Mouse (Mus musculus) lung, adult 2 months (tissue): ENCODE measurements around the gene Smpd1. TPM values are rescaled to one million over a fixed set of nuclear protein-coding genes. Genes with fewer than 3 reads are reported as not detected.

Experiments used
- DNase-seq: peaks from one replicate; pipeline ENCODE4 v3.0.0; 2022
- H3K4me1 ChIP-seq: fragments of 200-500 bp; 2 replicates; pipeline ENCODE4 v1.6.1; 2011; ENCODE audit warnings: low read length; ENCODE audit not compliant: control insufficient read depth, insufficient read depth
- H3K4me3 ChIP-seq: fragments of 200-500 bp; replicated peaks from 2 replicates; pipeline ENCODE3; 2011; ENCODE audit warnings: low read depth, mild to moderate bottlenecking, control low read depth, low read length; ENCODE audit errors: extremely low read depth
- CTCF ChIP-seq: fragments of 200-500 bp; IDR thresholded peaks from 2 replicates; pipeline ENCODE4 v1.5.1; 2011; ENCODE audit warnings: mild to moderate bottlenecking, low read length, control low read depth; ENCODE audit not compliant: insufficient read depth
- POLR2A ChIP-seq: fragments of 200-500 bp; IDR thresholded peaks from 2 replicates; pipeline ENCODE4 v1.6.1; 2011; ENCODE audit warnings: low read depth, mild to moderate bottlenecking, control low read depth, low read length, borderline replicate concordance; ENCODE audit errors: extremely low read depth
- WGBS: fragments of 180-500 bp; shearing (Covaris S2); methylation state at CpG from one replicate; pipeline ENCODE4 v1.1.7; 2018; 5-methylcytosine and 5-hydroxymethylcytosine counted together
- polyA plus RNA-seq: library from polyadenylated mRNA; depleted of rRNA; stranded (reverse); fragments of >200 nt; gene quantifications from 2 replicates; pipeline ENCODE4 v1.2.3, GENCODE M21; 2012; rRNA removed

Smpd1 gene
- polyA plus RNA-seq, 1 experiment = 90.0 TPM

DNA sequence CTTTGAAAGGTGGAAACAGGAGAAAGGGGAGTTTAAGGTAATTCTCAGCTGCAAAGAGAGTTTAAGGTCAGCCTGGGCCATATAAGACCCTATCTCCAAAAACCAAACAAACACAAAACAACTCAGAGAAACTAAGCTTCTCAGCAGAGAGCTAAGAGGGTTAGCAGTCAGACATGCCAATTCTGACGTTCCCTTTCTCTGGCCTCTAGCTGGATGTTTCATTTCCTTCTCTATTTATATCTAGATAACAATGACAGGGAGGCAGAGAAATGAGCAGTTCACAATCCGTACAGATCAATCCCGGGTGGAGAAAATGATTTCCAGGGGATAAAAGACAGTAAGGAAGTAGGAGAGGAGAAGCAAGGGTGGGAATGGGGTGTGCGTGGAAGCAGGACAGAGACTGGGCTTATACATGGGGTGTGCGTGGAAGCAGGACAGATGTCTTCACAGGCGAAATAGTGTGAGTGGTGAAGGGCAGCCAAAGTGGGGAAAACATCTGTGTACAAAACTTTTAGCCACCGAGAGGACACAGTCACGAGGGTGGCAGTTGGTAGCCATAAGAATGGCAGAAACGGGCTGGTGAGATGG, 34.3 kb downstream of the Smpd1 start:
- no peak overlapping the region for H3K4me3 ChIP-seq
- TF ChIP-seq POLR2A (no peak), CTCF (no peak)
- 32% methylated on average over 9 of the region's 9 CpGs for WGBS

GRCm38 (mm10) chr7:105590097-105590496, 35.9 kb downstream of the Smpd1 start:
- DNase-seq = no peak
- TF ChIP-seq POLR2A (no peak), CTCF (no peak)
- 53% methylated on average over 7 of the region's 7 CpGs for WGBS
- H3K4me3 ChIP-seq = no peak overlapping the region
- no peaks in the 10 kb centered on the region for H3K4me1 ChIP-seq

More for the DNA sequence above, 34.3 kb downstream of the Smpd1 start:
- no peak for DNase-seq
- H3K4me1 ChIP-seq = no peaks in the 10 kb centered on the region

GRCm38 (mm10) chr7:105602860-105603623, 48.9 kb downstream of the Smpd1 start:
- no peak overlapping the region for H3K4me3 ChIP-seq
- 0 out of 2 replicates have a peak, but pooled peaks cover 2% of the 10 kb centered on the region for H3K4me1 ChIP-seq
- 31% methylated on average over 9 of the region's 9 CpGs for WGBS
- TF ChIP-seq POLR2A = no peak
- peak; percentile 86 for TF ChIP-seq CTCF
- peak; percentile 76 for DNase-seq

Other genes starting within 250 kb of the Smpd1 start
- gene Olfr689, start 243.2 kb upstream of the Smpd1 start, polyA plus RNA-seq = not detected in 2 replicates
- not detected in 2 replicates for gene Olfr690, start 220.3 kb upstream of the Smpd1 start, polyA plus RNA-seq
- gene Olfr691, start 212.1 kb upstream of the Smpd1 start, polyA plus RNA-seq = not detected in 2 replicates
- not detected in 2 replicates for gene Olfr692, start 186.1 kb upstream of the Smpd1 start, polyA plus RNA-seq
- not detected in 2 replicates for gene Gm5901, start 179.3 kb upstream of the Smpd1 start, polyA plus RNA-seq
- gene Fam160a2, start 154.3 kb upstream of the Smpd1 start, polyA plus RNA-seq = 46.7 and 57.9 TPM in 2 replicates
- gene Cnga4, start 149.8 kb upstream of the Smpd1 start, polyA plus RNA-seq = 0.12 and 0.14 TPM in 2 replicates
- not detected in 2 replicates for gene Cckbr, start 128.6 kb upstream of the Smpd1 start, polyA plus RNA-seq
- gene Cavin3, start 72.1 kb upstream of the Smpd1 start, polyA plus RNA-seq = 52.5 and 76.9 TPM in 2 replicates
- gene Apbb1, start 27.3 kb downstream of the Smpd1 start, polyA plus RNA-seq = 185 and 193 TPM in 2 replicates
- gene Hpx, start 45.8 kb downstream of the Smpd1 start, polyA plus RNA-seq = 2.6 and 3.8 TPM in 2 replicates
- gene Trim3, start 79.2 kb downstream of the Smpd1 start, polyA plus RNA-seq = 163 TPM in 2 replicates
- gene Timm10b, start 85.7 kb downstream of the Smpd1 start, polyA plus RNA-seq = 95.7 and 110 TPM in 2 replicates
- gene Arfip2, start 86.1 kb downstream of the Smpd1 start, polyA plus RNA-seq = 63.9 and 71.2 TPM in 2 replicates
- 243 and 295 TPM in 2 replicates for gene Gm45799, start 86.2 kb downstream of the Smpd1 start, polyA plus RNA-seq
- gene Dnhd1, start 96.5 kb downstream of the Smpd1 start, polyA plus RNA-seq = 1.8 and 2.4 TPM in 2 replicates
- gene Ilk, start 182.2 kb downstream of the Smpd1 start, polyA plus RNA-seq = 159 and 195 TPM in 2 replicates
- 7.5 and 8.4 TPM in 2 replicates for gene Rrp8, start 183.0 kb downstream of the Smpd1 start, polyA plus RNA-seq
- 276 and 345 TPM in 2 replicates for gene Taf10, start 190.0 kb downstream of the Smpd1 start, polyA plus RNA-seq
- 141 and 187 TPM in 2 replicates for gene Tpp1, start 197.9 kb downstream of the Smpd1 start, polyA plus RNA-seq
- 13.9 and 14.8 TPM in 2 replicates for gene Dchs1, start 233.3 kb downstream of the Smpd1 start, polyA plus RNA-seq